Mouse (Mus musculus): ENCODE data around the gene 1700001C02Rik. TPM values are rescaled to one million over a fixed set of nuclear protein-coding genes. Genes with fewer than 3 reads are reported as not detected.

The 1700001C02Rik gene
- total RNA-seq (2022) = not detected

- DNase-seq (ENCODE audit: low spot score) = no peak
Measured at GRCm38 (mm10) chr5:30465861-30466260, at the start of gene 1700001C02Rik. Gene 1700001C02Rik (plus strand): TSS chr5:30466047.

DNA sequence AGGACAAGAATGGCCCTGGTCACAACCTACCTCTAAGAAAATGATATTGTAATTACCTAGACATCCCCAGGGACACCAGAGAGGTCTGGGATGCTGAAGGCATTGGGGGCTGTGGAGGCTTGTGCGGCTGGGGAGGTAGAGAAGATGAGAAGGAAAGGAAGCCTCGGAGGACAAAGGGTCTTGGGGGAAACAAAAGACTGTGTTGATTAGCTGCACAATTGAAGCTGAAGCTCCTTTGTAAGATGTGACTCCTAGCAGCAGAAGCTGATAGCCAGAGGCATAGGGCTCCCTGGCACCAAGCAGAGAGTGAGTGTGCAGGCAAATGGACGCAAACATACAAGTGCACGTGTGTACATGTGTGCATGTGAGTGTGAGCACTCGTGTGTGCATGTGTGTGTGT, 49.2 kb upstream of the 1700001C02Rik start:
- no peak for DNase-seq (ENCODE audit: low spot score)

GRCm38 (mm10) chr5:30423121-30423520, 42.7 kb upstream of the 1700001C02Rik start:
- DNase-seq (ENCODE audit: low spot score) = no peak

DNA sequence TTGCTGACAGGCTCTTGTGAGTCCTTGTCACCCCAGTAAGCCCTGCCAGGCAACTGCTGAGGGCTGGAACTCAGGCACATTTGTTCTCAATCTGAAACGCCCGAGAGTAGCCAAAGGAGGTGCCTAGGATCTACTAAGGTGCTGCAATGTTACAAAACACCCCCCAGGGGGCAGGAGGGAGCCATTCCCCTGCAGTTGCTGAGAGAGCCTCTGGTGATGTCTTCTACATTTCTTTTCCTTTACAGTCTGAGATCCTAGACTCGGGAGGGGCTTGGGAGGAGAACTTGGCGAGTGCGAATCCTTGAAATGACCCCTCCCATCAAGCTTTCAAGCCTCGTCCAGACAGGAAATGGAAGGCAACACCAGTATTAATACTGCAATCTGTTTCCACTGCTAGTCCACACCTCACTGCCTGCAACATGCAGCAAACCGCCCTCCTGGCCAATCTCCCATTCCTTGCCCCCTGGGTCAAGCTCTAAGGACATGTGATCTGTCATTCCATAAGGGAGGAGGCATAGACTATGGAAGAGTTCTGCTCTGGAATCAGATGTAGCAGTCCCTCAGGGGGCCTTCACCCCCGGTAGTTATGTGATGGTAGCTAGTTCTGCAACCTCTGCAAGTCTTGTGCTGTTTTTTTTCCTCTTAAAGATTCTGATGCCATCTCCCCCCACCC, 42.1 kb upstream of the 1700001C02Rik start:
- peak; percentile 19 for DNase-seq (ENCODE audit: low spot score)

- DNase-seq (ENCODE audit: low spot score) = no peak
Measured at GRCm38 (mm10) chr5:30427406-30427805, 38.4 kb upstream of the 1700001C02Rik start.

DNA sequence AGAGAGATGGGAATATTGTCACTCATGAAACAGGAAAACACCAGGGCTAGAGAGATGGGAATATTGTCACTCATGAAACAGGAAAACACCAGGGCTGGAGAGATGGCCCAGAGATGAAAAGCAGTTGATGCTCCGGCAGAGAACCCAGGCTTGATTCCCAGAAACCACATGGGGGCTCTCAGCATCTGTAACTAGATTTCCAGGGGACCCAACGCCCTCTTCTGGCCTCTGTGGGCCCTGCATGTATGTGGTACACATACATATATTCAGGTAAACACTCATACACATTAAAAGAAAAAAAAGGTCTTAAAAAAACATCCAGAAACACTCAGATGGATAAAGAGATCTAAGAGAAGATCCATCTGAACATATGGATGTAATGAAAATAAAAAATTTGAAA, 26.9 kb upstream of the 1700001C02Rik start:
- DNase-seq (ENCODE audit: low spot score) = no peak

- no peak for DNase-seq (ENCODE audit: low spot score)
Measured at GRCm38 (mm10) chr5:30440308-30440906, 25.4 kb upstream of the 1700001C02Rik start.

DNA sequence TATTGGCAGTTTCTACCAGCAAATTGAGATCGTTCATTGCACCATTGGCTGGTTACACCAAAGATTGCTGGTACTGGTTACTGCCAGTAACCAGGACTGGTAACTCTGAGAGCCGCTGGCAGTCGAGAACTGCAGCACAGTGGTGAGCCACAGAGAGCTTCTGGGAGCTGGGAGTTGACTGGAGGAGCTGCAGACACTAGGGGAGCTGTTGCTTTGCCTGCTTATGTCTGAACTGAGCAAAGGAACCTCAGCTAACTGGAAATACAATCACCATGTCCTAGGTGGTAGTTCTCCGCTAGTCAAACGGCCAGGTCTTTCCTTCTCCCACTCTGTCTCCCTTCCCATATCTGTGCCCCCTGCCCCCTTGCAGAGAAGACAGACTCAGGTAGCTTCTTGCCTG, 23.7 kb upstream of the 1700001C02Rik start:
- DNase-seq (ENCODE audit: low spot score) = no peak

DNA sequence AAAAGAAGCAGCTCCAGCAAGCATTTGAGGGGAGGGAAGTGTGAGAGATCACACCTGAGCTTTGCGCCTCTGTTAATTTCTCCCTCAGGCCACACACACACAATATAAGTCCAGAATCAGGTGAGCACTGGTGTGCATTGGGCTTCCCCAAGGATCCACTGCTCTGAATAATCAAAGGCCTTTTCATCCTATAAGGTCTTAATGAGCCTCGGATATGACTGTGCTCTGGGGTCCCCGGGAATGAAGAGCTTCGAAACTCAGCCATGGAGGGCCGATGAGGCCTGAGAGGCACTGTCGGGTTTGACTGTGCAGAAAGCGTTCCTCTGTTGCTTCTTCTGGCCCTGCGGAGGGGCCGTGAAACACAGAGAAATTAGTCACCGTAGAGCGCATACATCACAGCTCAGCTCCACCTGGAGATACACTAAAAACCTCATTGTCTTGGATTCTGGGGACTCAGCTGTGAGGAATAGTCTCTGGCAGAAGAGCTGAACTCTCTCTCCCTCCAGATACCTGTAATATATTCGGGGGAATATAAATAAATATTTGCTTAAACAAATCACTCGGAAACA, 21.4 kb upstream of the 1700001C02Rik start:
- DNase-seq (ENCODE audit: low spot score) = no peak

- DNase-seq (ENCODE audit: low spot score) = no peak
Measured at GRCm38 (mm10) chr5:30456056-30456455, 9.8 kb upstream of the 1700001C02Rik start.

DNA sequence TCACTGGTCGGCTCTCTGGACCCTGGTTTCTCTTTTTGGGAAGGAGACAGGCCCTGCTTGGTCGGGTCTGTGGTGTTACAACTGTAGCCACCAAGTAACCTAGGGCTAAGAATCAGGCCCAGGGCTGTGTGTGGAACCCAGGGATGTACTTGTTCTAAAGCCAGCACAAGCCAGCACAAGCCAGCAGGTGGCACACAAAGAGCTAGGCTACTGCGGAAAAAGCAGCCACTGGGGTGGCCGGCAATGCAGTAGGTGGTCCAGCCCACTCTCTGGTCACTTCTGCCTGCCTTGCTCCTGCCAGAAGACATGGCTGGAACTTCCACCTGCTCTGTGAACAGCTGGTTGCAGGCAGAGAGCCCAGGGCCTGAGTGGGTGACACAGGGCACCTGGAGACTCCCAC, 5.7 kb upstream of the 1700001C02Rik start:
- DNase-seq (ENCODE audit: low spot score) = no peak

DNA sequence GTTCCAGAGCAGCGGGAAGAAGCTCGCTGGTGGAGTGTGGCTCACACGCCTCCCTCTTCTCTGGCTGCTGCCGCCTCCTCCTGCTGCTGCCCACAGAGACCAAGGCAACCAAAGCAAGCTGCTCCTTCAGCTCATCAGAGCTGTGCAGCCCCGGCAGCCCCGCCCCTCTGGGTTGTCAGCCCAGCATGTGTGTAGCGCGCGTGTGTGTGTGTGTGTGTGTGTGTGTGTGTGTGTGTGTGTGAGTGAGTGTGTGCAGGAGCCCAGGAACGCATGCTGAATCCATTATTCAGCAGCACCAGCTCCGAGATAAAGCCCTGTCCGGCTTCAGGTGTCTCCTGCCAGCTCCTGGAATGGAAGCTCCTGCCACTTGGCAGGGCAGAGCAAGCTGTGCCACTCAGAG, 4.0 kb upstream of the 1700001C02Rik start, which contains the start of gene Otof:
Otof (minus strand) TSS at position 112 of the 400 bp plus-strand sequence.
- DNase-seq (ENCODE audit: low spot score) = no peak

DNA sequence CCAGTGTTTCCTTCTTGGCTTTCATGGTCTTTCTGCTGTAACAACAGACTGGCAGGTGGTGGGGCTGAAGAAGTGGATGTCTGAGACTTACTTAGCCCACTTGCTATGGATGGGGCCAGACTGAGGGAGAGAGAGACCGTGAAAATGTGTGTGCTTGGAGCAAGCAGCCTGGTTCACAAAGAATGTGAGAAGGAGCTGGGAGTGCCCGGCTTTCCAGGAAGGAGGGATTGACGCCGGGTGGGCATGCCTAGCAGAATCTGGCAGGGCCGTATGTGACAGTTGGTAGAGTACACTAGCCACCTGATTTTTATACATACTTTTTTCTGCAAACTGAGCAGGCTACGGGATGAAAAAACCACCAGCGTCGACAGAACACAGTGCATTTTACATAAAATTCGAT, 468 bp downstream of the 1700001C02Rik start:
- no peak for DNase-seq (ENCODE audit: low spot score)

- no peak for DNase-seq (ENCODE audit: low spot score)
Measured at GRCm38 (mm10) chr5:30470454-30470853, 4.6 kb downstream of the 1700001C02Rik start.

DNA sequence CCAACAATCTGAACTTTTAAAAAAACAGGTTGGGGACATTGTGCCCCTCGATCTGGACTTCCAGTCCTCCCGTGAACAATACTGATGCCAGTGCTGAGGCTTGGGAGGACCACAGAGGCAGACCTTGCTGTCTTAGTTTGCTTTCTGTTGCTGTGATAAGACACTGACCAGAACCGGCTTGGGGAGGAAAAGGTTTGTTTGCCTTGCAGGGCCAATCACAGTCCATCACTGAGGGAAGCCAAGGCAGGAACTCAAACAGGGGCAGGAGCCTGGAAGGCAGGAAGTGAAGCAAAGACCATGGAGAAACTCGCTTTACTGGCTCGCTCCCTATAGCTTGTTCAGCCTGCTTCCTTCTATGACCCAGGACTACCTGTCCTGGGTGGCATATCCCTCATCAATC, 6.3 kb downstream of the 1700001C02Rik start:
- no peak for DNase-seq (ENCODE audit: low spot score)

- no peak for DNase-seq (ENCODE audit: low spot score)
Measured at GRCm38 (mm10) chr5:30476534-30476933, 10.7 kb downstream of the 1700001C02Rik start.

DNA sequence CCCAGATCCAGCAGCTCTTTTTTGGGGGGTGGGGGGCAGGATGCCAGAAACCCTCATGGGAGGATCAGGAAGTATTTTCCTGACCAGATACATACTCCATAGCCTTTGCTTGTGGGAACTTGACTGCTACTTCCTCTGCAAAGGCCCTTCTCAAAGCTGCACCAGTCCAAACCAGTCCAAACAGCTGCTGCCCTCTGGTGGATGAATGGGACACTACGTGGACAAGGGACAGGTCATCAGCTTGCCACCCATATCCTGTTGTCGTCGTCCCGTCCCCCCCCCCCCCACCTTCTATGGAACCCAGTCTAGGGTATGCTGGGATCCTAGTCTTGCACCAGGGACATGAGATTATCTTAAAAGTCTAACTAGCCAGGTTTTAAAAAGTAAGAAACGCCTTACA, 16.5 kb downstream of the 1700001C02Rik start:
- DNase-seq (ENCODE audit: low spot score) = peak; percentile 52

DNA sequence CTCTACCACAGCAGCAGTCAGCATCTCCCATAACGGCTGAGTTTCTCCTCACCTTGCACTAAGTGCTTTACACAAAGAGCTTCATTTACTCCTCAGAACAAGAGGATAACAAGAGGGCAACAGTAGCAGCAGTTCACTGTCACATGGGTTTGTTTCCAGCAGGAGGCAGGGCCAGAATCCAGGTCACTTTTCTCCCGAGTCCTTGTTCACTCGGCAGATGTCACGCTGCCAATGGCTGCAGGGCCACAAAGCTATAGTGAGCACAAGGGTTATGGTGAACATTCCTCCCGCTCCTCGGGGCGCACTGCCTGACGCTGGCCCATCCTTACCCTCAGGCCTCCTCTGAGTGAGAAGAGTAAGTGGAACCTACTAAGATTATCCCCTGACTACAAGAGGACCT, 17.7 kb downstream of the 1700001C02Rik start:
- DNase-seq (ENCODE audit: low spot score) = peak; percentile 28

DNA sequence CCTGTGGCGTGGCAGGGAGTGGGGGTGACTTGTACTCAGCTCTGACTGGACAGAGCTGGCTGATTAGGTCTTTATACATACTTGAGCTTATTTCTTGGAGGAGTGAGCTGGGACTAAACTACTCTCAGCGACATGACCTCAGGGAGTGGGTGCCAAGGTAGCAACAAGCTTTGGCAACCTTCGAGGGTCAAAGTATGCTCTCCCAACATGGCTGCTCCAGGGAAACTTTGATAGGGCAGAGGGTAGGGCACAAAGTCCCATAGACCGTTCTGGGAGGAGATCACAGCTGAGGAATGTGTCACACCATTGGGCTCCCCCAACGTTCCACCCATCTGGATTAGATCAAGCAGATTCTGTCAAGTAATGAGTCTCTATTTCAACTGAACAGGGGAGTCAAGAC, 18.7 kb downstream of the 1700001C02Rik start:
- no peak for DNase-seq (ENCODE audit: low spot score)

GRCm38 (mm10) chr5:30485136-30485535, 19.3 kb downstream of the 1700001C02Rik start:
- no peak for DNase-seq (ENCODE audit: low spot score)

GRCm38 (mm10) chr5:30490215-30490614, 24.4 kb downstream of the 1700001C02Rik start:
- DNase-seq (ENCODE audit: low spot score) = no peak

DNA sequence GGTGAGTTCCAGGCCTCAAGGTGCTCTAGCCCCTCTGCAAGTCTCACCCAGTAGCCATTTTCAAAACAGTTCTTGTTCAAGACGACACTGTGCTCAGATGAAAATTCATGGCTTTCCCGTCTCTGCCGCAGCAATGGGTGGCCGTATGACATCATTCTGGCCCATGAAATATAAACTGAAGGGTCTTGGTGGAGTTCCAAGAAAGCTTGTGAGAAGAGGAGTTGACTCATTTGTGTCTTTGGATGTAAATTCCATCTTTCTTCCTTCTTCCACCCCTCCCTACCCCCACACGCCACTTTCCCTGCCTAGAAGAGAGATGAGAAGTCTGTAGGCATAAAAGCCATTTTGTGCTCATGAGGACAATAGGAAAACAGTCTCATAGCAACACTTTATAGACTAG, 25.0 kb downstream of the 1700001C02Rik start:
- DNase-seq (ENCODE audit: low spot score) = no peak

- DNase-seq (ENCODE audit: low spot score) = no peak
Measured at GRCm38 (mm10) chr5:30493723-30494122, 27.9 kb downstream of the 1700001C02Rik start.
